Mouse (Mus musculus): Measurements from ENCODE around the gene Ddo.

- TF ChIP-seq GATA1 (IDR thresholded peaks at IDR 0.05; ENCODE audit: borderline replicate concordance, low read length) (no peak), FLI1 (IDR thresholded peaks at IDR 0.05; ENCODE audit: low read length) (no peak)
These were observed 44.3 kb downstream of the Ddo start for GRCm38 (mm10) chr10:40674151-40674550.

All from megakaryocyte, embryonic 14.5 days (primary cell).